Mouse (Mus musculus) C2C12 (cell line): ENCODE data around the gene Chrne. TPM values are rescaled to one million over a fixed set of nuclear protein-coding genes. Genes with fewer than 3 reads are reported as not detected.

Experiments used
- H3K27me3 ChIP-seq: one replicate; pipeline ENCODE4 v1.6.1; 2011; ENCODE audit not compliant: control insufficient read depth, insufficient read depth, insufficient read length
- H3K36me3 ChIP-seq: one replicate; pipeline ENCODE4 v1.6.1; 2011; ENCODE audit not compliant: control insufficient read depth, insufficient read depth
- H3K4me3 ChIP-seq: one replicate; pipeline ENCODE4 v1.5.1; 2011; ENCODE audit warnings: mild to moderate bottlenecking, control low read depth; ENCODE audit not compliant: poor library complexity, insufficient read depth, severe bottlenecking
- H3K79me2 ChIP-seq: one replicate; pipeline ENCODE4 v1.6.1; 2011; ENCODE audit not compliant: control insufficient read depth, insufficient read depth
- H3K79me3 ChIP-seq: one replicate; pipeline ENCODE4 v1.6.1; 2011; ENCODE audit warnings: low read depth, control low read depth
- H3ac ChIP-seq: one replicate; pipeline ENCODE3; 2011; ENCODE audit warnings: low read depth; ENCODE audit not compliant: control insufficient read depth, insufficient read length
- CEBPB ChIP-seq: IDR thresholded peaks from one replicate; pipeline ENCODE4 v1.6.1; 2011; ENCODE audit warnings: low read depth, mild to moderate bottlenecking, control low read depth, moderate library complexity
- CTCF ChIP-seq: IDR thresholded peaks from one replicate; pipeline ENCODE4 v1.5.1; 2011; ENCODE audit not compliant: control insufficient read depth, insufficient read depth, insufficient read length
- FOSL1 ChIP-seq: IDR thresholded peaks from one replicate; pipeline ENCODE4 v1.8.0; 2011; ENCODE audit warnings: mild to moderate bottlenecking, low read length; ENCODE audit not compliant: poor library complexity, insufficient read depth, severe bottlenecking
- MAX ChIP-seq: IDR thresholded peaks from one replicate; pipeline ENCODE4 v1.6.1; 2011; ENCODE audit warnings: mild to moderate bottlenecking, control low read depth
- MYOD1 ChIP-seq: IDR thresholded peaks from one replicate; pipeline ENCODE4 v1.6.1; 2011; ENCODE audit warnings: low read depth; ENCODE audit not compliant: control insufficient read depth, insufficient read length
- MYOG ChIP-seq: IDR thresholded peaks from one replicate; pipeline ENCODE4 v1.6.1; 2011; ENCODE audit not compliant: control insufficient read depth, insufficient read length; ENCODE audit errors: extremely low read depth
- USF1 ChIP-seq: IDR thresholded peaks from one replicate; pipeline ENCODE4 v1.6.1; 2011; ENCODE audit warnings: low read depth, mild to moderate bottlenecking, control low read depth, moderate library complexity
- polyA plus RNA-seq: library from polyadenylated mRNA; unstranded; fragments of >200 nt; fragmentation: generic; extraction: Trizol; gene quantifications from one replicate; pipeline ENCODE4 v1.2.1, GENCODE M21; 2012; ENCODE audit warnings: missing spikeins

Gene Chrne
- polyA plus RNA-seq, 1 experiment, result 0.08 TPM

GRCm38 (mm10) chr11:70654198-70654922, 35.3 kb upstream of the Chrne start, which contains the start of gene Pfn1:
TSS of gene Pfn1 (minus strand) at chr11:70654644.
- no peaks in the 10 kb centered on the region for H3K27me3 ChIP-seq
- peaks cover 94% of the 10 kb centered on the region for H3K79me2 ChIP-seq
- peaks cover 72% of the 10 kb centered on the region for H3K79me3 ChIP-seq
- peaks cover 50% of the 10 kb centered on the region for H3K36me3 ChIP-seq
- peak within 1 kb of the TSS; percentile 91 for H3ac ChIP-seq
- H3K4me3 ChIP-seq, result peak within 1 kb of the TSS; percentile 99
- peak; percentile 46 for TF ChIP-seq MAX
- TF ChIP-seq MYOG, result no peak

- H3K36me3 ChIP-seq, result peaks cover 51% of the 10 kb centered on the region
- H3ac ChIP-seq, result peak overlapping the region; percentile 91
- peaks cover 94% of the 10 kb centered on the region for H3K79me2 ChIP-seq
- H3K27me3 ChIP-seq, result no peaks in the 10 kb centered on the region
- H3K79me3 ChIP-seq, result peaks cover 66% of the 10 kb centered on the region
- peak overlapping the region; percentile 99 for H3K4me3 ChIP-seq
- TF ChIP-seq MAX (peak; percentile 31), USF1 (no peak)
These were observed 34.6 kb upstream of the Chrne start for GRCm38 (mm10) chr11:70653345-70654197.

- Histone ChIP-seq H3K79me2 (peaks cover 94% of the 10 kb centered on the region), H3K4me3 (peak overlapping the region; percentile 99), H3K79me3 (peaks cover 60% of the 10 kb centered on the region), H3K27me3 (no peaks in the 10 kb centered on the region), H3K36me3 (peaks cover 58% of the 10 kb centered on the region), H3ac (peak overlapping the region; percentile 43)
- TF ChIP-seq CTCF, result no peak
- TF ChIP-seq MYOG, result no peak
- TF ChIP-seq MAX, result no peak
- no peak for TF ChIP-seq USF1
- TF ChIP-seq FOSL1, result no peak
- no peak for TF ChIP-seq MYOD1
- no peak for TF ChIP-seq CEBPB
These were observed 33.9 kb upstream of the Chrne start for GRCm38 (mm10) chr11:70652884-70653344.

GRCm38 (mm10) chr11:70652029-70652883, 33.2 kb upstream of the Chrne start:
- Histone ChIP-seq H3ac (peak overlapping the region; percentile 45), H3K36me3 (peaks cover 59% of the 10 kb centered on the region), H3K4me3 (peak overlapping the region; percentile 99), H3K79me3 (peaks cover 53% of the 10 kb centered on the region), H3K27me3 (no peaks in the 10 kb centered on the region), H3K79me2 (peaks cover 93% of the 10 kb centered on the region)
- no peak for TF ChIP-seq FOSL1
- peak; percentile 88 for TF ChIP-seq MYOD1

- TF ChIP-seq CEBPB, result no peak
- TF ChIP-seq MYOD1, result no peak
- TF ChIP-seq USF1, result peak; percentile 88
- TF ChIP-seq MYOG, result no peak
- peak; percentile 57 for TF ChIP-seq FOSL1
- TF ChIP-seq MAX, result no peak
- Histone ChIP-seq H3ac (no peak overlapping the region), H3K79me3 (peaks cover 48% of the 10 kb centered on the region), H3K36me3 (peaks cover 59% of the 10 kb centered on the region), H3K27me3 (no peaks in the 10 kb centered on the region), H3K79me2 (peaks cover 87% of the 10 kb centered on the region), H3K4me3 (peak overlapping the region; percentile 99)
These were observed 32.4 kb upstream of the Chrne start for GRCm38 (mm10) chr11:70651391-70651790.
